Mouse (Mus musculus): ENCODE results near the gene Gm5157.
"Not testable (repeated sequence)": the region's sequence is repeated elsewhere in the genome, so short reads cannot be mapped to it uniquely, and the experiment has no call there.

The Gm5157 gene

DNA sequence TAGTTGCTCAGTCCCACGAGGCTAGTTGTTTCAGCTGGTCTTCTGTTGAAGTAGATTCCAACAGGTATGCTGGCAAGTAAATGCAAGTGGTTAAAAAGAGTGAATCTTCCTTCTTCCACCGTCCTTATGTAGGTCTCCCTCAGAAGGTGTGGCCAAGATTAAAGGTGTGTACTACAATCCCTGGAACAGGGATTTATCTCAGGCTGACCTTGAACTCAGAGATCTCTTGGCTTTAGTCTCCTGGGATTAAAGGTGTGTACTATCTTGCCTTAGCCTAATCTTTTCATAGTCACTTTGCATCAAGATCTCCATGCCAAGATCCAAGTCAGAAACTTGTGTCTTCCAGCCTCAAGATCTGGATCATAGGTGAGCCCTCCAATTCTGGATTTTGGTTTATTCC lies at the start of gene Gm5157:
TSS of gene Gm5157 (minus strand) at position 101 of the 400 bp plus-strand sequence.
- not testable (repeated sequence) for DNase-seq (ENCODE audit: low spot score in 2 of 2)

DNA sequence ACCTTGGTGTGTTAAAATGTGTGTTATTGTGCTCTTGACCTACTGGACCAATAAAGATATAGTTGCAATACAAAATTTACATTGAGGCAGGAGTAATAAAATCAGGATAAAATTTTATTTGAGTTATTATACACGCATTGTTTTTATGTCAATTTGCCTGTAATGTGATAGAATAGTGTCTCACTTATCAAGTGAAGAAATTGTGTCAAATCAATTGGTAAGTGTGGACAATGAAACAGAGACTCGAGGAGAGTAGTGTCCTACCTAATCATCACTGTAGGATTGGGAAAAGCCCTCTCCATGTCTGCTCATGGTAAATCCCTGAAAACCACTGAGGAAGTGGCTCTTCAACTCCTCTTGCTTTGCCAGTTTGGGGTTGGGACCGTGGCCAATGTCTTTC lies 28.3 kb downstream of the Gm5157 start, which contains the start of gene Vmn1r123:
TSS of gene Vmn1r123 (plus strand) at position 301 of the 400 bp plus-strand sequence.
- not testable (repeated sequence) for DNase-seq (ENCODE audit: low spot score in 2 of 2)
